Mouse (Mus musculus) embryonic facial prominence, embryonic 11.5 days (tissue): ENCODE results near the gene Kcnq1. TPM values are rescaled to one million over a fixed set of nuclear protein-coding genes. Genes with fewer than 3 reads are reported as not detected.

Experiments
- ATAC-seq: fragments of 200-750 bp; cut with Nextera tagmentation; replicated peaks from 2 replicates; pipeline ENCODE4 v1.8.0; 2017; ENCODE audit warnings: low read depth; ENCODE audit not compliant: insufficient number of reproducible peaks, low FRiP score, low TSS enrichment
- DNase-seq: peaks from one replicate; pipeline ENCODE4 v3.0.0-alpha.2; 2015; ENCODE audit warnings: low spot score
- H3K27ac ChIP-seq: fragments of 300-500 bp; sonication (generic); replicated peaks from 2 replicates; pipeline ENCODE4 v1.5.1; 2014; ENCODE audit warnings: mild to moderate bottlenecking, low read depth, low read length, control low read depth
- H3K27me3 ChIP-seq: fragments of 300-500 bp; sonication (generic); 2 replicates; pipeline ENCODE4 v1.6.1; 2014; ENCODE audit warnings: mild to moderate bottlenecking, low read length, moderate library complexity, mixed read lengths; ENCODE audit not compliant: control insufficient read depth, insufficient read depth
- H3K36me3 ChIP-seq: fragments of 300-500 bp; sonication (generic); replicated peaks from 2 replicates; pipeline ENCODE4 v1.6.1; 2014; ENCODE audit warnings: low read depth, mild to moderate bottlenecking, low read length, moderate library complexity, mixed read lengths; ENCODE audit not compliant: control insufficient read depth, insufficient read depth
- H3K4me1 ChIP-seq: fragments of 300-500 bp; sonication (generic); 2 replicates; pipeline ENCODE4 v1.6.1; 2014; ENCODE audit warnings: low read length, mixed read lengths; ENCODE audit not compliant: control insufficient read depth, insufficient read depth
- H3K4me2 ChIP-seq: fragments of 300-500 bp; sonication (generic); 2 replicates; pipeline ENCODE4 v1.6.1; 2014; ENCODE audit warnings: low read depth, mild to moderate bottlenecking, control low read depth, low read length, moderate library complexity
- H3K4me3 ChIP-seq: fragments of 300-500 bp; sonication (generic); 2 replicates; pipeline ENCODE4 v1.5.1; 2014; ENCODE audit warnings: low read depth, low read length, control low read depth
- H3K9ac ChIP-seq: fragments of 300-500 bp; sonication (generic); replicated peaks from 2 replicates; pipeline ENCODE4 v1.6.1; 2014; ENCODE audit warnings: mild to moderate bottlenecking, control low read depth, low read length
- H3K9me3 ChIP-seq: fragments of 300-500 bp; sonication (generic); replicated peaks from 2 replicates; pipeline ENCODE4 v1.6.1; 2016; ENCODE audit warnings: mild to moderate bottlenecking, low read length, inconsistent platforms, mixed read lengths; ENCODE audit not compliant: control insufficient read depth
- WGBS: fragments of 180-500 bp; shearing (Covaris S2); extraction: QIAGEN DNeasy Blood & Tissue Kit; methylation state at CpG from one replicate; pipeline ENCODE4 v1.1.7; 2014; 5-methylcytosine and 5-hydroxymethylcytosine counted together
- polyA plus RNA-seq: library from polyadenylated mRNA; unstranded; fragments of >200 nt; fragmentation: Nextera tagmentation; extraction: Ambion mirVana; gene quantifications from 2 replicates; pipeline ENCODE4 v1.2.1, GENCODE M21; 2014

The Kcnq1 gene
- polyA plus RNA-seq, 1 experiment from 2014 or later, result 0.81 TPM

- Histone ChIP-seq H3K9me3 (no peaks in the 10 kb centered on the region), H3K27ac (no peak overlapping the region), H3K4me3 (no peak overlapping the region), H3K9ac (no peak overlapping the region), H3K4me1 (peaks cover 5% of the 10 kb centered on the region; the same call in 1 of the 2 replicates), H3K27me3 (peaks cover 18% of the 10 kb centered on the region), H3K4me2 (no peak overlapping the region), H3K36me3 (no peaks in the 10 kb centered on the region)
- WGBS, result 29% methylated on average over 8 of the region's 8 CpGs
- ATAC-seq, result no peak
- no peak for DNase-seq
Measured at GRCm38 (mm10) chr7:143444580-143444954, 338.4 kb downstream of the Kcnq1 start.

GRCm38 (mm10) chr7:143444955-143445648, 338.9 kb downstream of the Kcnq1 start:
- Histone ChIP-seq H3K27ac (peak overlapping the region; percentile 41; the same call in 1 of the 2 replicates), H3K4me3 (peak overlapping the region; percentile 30), H3K4me1 (peaks cover 5% of the 10 kb centered on the region; the same call in 1 of the 2 replicates), H3K9ac (peak overlapping the region; percentile 57), H3K4me2 (peak overlapping the region; percentile 67), H3K9me3 (no peaks in the 10 kb centered on the region), H3K36me3 (no peaks in the 10 kb centered on the region), H3K27me3 (peaks cover 18% of the 10 kb centered on the region)
- ATAC-seq (0 out of 2 replicates have a peak, but pooled peaks have one; percentile 22), DNase-seq (peak; percentile 35)
- 3% methylated on average over 52 of the region's 55 CpGs for WGBS

- H3K27me3 ChIP-seq, result peaks cover 18% of the 10 kb centered on the region
- WGBS, result 4% methylated on average over 40 of the region's 53 CpGs
- peaks cover 5% of the 10 kb centered on the region; the same call in 1 of the 2 replicates for H3K4me1 ChIP-seq
- ATAC-seq (peak; percentile 41; the same call in 1 of the 2 replicates), DNase-seq (peak; percentile 40)
- H3K4me2 ChIP-seq, result peak overlapping the region; percentile 67
- no peaks in the 10 kb centered on the region for H3K9me3 ChIP-seq
- peak overlapping the region; percentile 30 for H3K4me3 ChIP-seq
- no peaks in the 10 kb centered on the region for H3K36me3 ChIP-seq
- H3K27ac ChIP-seq, result peak overlapping the region; percentile 41; the same call in 1 of the 2 replicates
- peak overlapping the region; percentile 57 for H3K9ac ChIP-seq
Measured at GRCm38 (mm10) chr7:143445651-143446460, 339.7 kb downstream of the Kcnq1 start.

DNA sequence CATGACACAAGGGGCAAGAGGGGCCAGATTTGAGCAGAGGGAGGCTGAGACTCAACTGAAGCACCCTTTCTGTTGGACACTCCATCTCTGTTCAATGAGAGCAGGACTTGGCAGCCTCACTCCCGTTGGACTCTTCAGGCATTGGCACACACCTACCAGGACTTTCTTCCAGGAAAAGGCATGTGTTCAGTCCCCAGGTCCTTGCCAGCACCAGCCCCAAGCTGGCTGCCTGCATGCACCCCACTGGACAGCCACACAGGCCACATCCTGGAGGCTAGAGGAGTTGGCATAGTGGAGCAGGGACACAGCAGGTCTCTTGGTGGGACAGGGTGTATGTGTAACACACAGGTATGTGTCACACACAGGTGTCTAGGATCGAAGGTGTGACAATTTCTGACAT, 341.0 kb downstream of the Kcnq1 start:
- DNase-seq (no peak), ATAC-seq (no peak)
- H3K36me3 ChIP-seq, result no peaks in the 10 kb centered on the region
- no peak overlapping the region for H3K27ac ChIP-seq
- H3K4me2 ChIP-seq, result no peak overlapping the region
- no peak overlapping the region for H3K4me3 ChIP-seq
- peaks cover 18% of the 10 kb centered on the region for H3K27me3 ChIP-seq
- WGBS, result 73% methylated on average over 2 of the region's 2 CpGs
- no peak overlapping the region for H3K9ac ChIP-seq
- H3K4me1 ChIP-seq, result peaks cover 5% of the 10 kb centered on the region; the same call in 1 of the 2 replicates
- H3K9me3 ChIP-seq, result no peaks in the 10 kb centered on the region

- Histone ChIP-seq H3K27me3 (0 out of 2 replicates have a peak, but pooled peaks cover 2% of the 10 kb centered on the region), H3K36me3 (no peaks in the 10 kb centered on the region), H3K4me1 (no peaks in the 10 kb centered on the region), H3K27ac (no peak overlapping the region; the same call in 1 of the 2 replicates), H3K4me2 (peak overlapping the region; percentile 75), H3K9ac (peak overlapping the region; percentile 76), H3K4me3 (peak overlapping the region; percentile 67), H3K9me3 (peaks cover 19% of the 10 kb centered on the region)
- DNase-seq, result no peak
- no peak for ATAC-seq
- 25% methylated on average over 38 of the region's 38 CpGs for WGBS
Measured at GRCm38 (mm10) chr7:143458963-143459331, 352.8 kb downstream of the Kcnq1 start.

GRCm38 (mm10) chr7:143459332-143460211, 353.4 kb downstream of the Kcnq1 start:
- peak overlapping the region; percentile 75 for H3K4me2 ChIP-seq
- DNase-seq (peak; percentile 33), ATAC-seq (no peak)
- no peaks in the 10 kb centered on the region for H3K36me3 ChIP-seq
- 30% methylated on average over 96 of the region's 100 CpGs for WGBS
- H3K9ac ChIP-seq, result peak overlapping the region; percentile 76
- peak overlapping the region; percentile 67 for H3K4me3 ChIP-seq
- 0 out of 2 replicates have a peak, but pooled peaks cover 2% of the 10 kb centered on the region for H3K27me3 ChIP-seq
- H3K27ac ChIP-seq, result peak overlapping the region; percentile 65
- peaks cover 19% of the 10 kb centered on the region for H3K9me3 ChIP-seq
- H3K4me1 ChIP-seq, result no peaks in the 10 kb centered on the region

GRCm38 (mm10) chr7:143460217-143460834, 354.2 kb downstream of the Kcnq1 start:
- no peaks in the 10 kb centered on the region; the same call in 1 of the 2 replicates for H3K4me1 ChIP-seq
- peak overlapping the region; percentile 76 for H3K9ac ChIP-seq
- WGBS, result 34% methylated on average over 58 of the region's 60 CpGs
- no peak for ATAC-seq
- H3K36me3 ChIP-seq, result no peaks in the 10 kb centered on the region
- H3K4me3 ChIP-seq, result peak overlapping the region; percentile 67
- peak overlapping the region; percentile 65 for H3K27ac ChIP-seq
- H3K27me3 ChIP-seq, result 0 out of 2 replicates have a peak, but pooled peaks cover 2% of the 10 kb centered on the region
- peak; percentile 15 for DNase-seq
- H3K4me2 ChIP-seq, result peak overlapping the region; percentile 75
- H3K9me3 ChIP-seq, result peaks cover 19% of the 10 kb centered on the region
